Mouse (Mus musculus) small intestine, adult 2 months (tissue): ENCODE measurements around the gene Polr2e.

Experiments used
- CTCF ChIP-seq: fragments of 200-500 bp; IDR thresholded peaks from 2 replicates; pipeline ENCODE4 v1.5.1; 2012; ENCODE audit warnings: low read depth, mild to moderate bottlenecking, control low read depth, inconsistent platforms, low read length, moderate library complexity, mixed read lengths; ENCODE audit not compliant: insufficient replicate concordance, insufficient read length; ENCODE audit errors: extremely low read depth
- POLR2A ChIP-seq: fragments of 200-500 bp; IDR thresholded peaks from 2 replicates; pipeline ENCODE4 v1.6.1; 2012; ENCODE audit warnings: low read depth, mild to moderate bottlenecking, control low read depth, inconsistent platforms, low read length, moderate library complexity

- TF ChIP-seq CTCF (no peak), POLR2A (no peak)
Measured at GRCm38 (mm10) chr10:80048834-80049233, 9.2 kb upstream of the Polr2e start.
